Mouse (Mus musculus): ENCODE measurements around the gene Rgs6.

DNA sequence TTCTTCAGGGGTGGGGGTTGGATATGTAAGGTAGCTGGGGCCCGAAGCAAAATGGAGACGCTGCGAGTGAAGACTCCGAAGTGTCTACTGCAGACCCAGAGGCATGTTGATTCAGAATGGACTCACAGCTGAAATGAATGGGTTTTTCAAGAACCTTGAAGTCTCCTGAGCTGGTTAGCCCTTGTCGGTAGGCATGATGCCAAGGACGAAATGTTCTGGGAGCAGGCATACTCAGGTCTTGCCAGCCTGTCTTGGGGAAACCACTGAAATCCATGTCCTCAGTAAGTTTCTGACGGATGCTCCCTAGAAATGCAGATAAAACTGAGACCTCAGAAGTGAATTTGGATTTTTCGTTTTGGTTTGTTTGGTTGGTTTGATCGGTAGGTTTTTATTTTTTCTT, 458.6 kb downstream of the Rgs6 start:
- TF ChIP-seq CTCF (IDR thresholded peaks at IDR 0.05; ENCODE audit: borderline replicate concordance, extremely low read depth, insufficient read depth, insufficient read length) (no peak), POLR2A (IDR thresholded peaks at IDR 0.05; ENCODE audit: borderline replicate concordance, extremely low read depth, insufficient read depth, insufficient read length, poor library complexity, severe bottlenecking) (no peak)

Measured in brain, embryonic 14.5 days (tissue).